Mouse (Mus musculus): ENCODE measurements around the gene Gm20517.

Gm20517 gene

GRCm38 (mm10) chr17:47706196-47706595, 94.8 kb downstream of the Gm20517 start:
- DNase-seq (ENCODE audit: low read depth, low spot score) = no peak

GRCm38 (mm10) chr17:47707961-47708360, 96.6 kb downstream of the Gm20517 start:
- no peak for DNase-seq (ENCODE audit: low read depth, low spot score)

- DNase-seq (ENCODE audit: low read depth, low spot score) = no peak
Measured at GRCm38 (mm10) chr17:47708972-47709371, 97.6 kb downstream of the Gm20517 start.

- DNase-seq (ENCODE audit: low read depth, low spot score) = no peak
Measured at GRCm38 (mm10) chr17:47710036-47710435, 98.6 kb downstream of the Gm20517 start.

GRCm38 (mm10) chr17:47711883-47712282, 100.5 kb downstream of the Gm20517 start:
- DNase-seq (ENCODE audit: low read depth, low spot score) = no peak

- no peak for DNase-seq (ENCODE audit: low read depth, low spot score)
Measured at GRCm38 (mm10) chr17:47712889-47713571, 101.6 kb downstream of the Gm20517 start.

GRCm38 (mm10) chr17:47715037-47715436, 103.6 kb downstream of the Gm20517 start:
- DNase-seq (ENCODE audit: low read depth, low spot score) = no peak

- no peak for DNase-seq (ENCODE audit: low read depth, low spot score)
Measured at GRCm38 (mm10) chr17:47721183-47721582, 109.8 kb downstream of the Gm20517 start.

GRCm38 (mm10) chr17:47726566-47726965, 115.2 kb downstream of the Gm20517 start, which contains the start of gene Pgc:
Gene Pgc (plus strand): TSS chr17:47726842.
- no peak for DNase-seq (ENCODE audit: low read depth, low spot score)

GRCm38 (mm10) chr17:47730633-47731575, 119.5 kb downstream of the Gm20517 start:
- no peak for DNase-seq (ENCODE audit: low read depth, low spot score)

Measured in skeletal muscle tissue, adult 2 months (tissue).